Mouse (Mus musculus) intestine, embryonic 14.5 days (tissue): Measurements from ENCODE around the gene Il17a. TPM values are rescaled to one million over a fixed set of nuclear protein-coding genes. Genes with fewer than 3 reads are reported as not detected.

Experiments
- ATAC-seq: fragments of 200-750 bp; cut with Nextera tagmentation; replicated peaks from 2 replicates; pipeline ENCODE4 v1.8.0; 2017; ENCODE audit warnings: low read depth, moderate number of reproducible peaks, moderate TSS enrichment, moderate library complexity; ENCODE audit not compliant: low FRiP score, low TSS enrichment
- DNase-seq: peaks from one replicate; pipeline ENCODE4 v3.0.0-alpha.2; 2018; ENCODE audit warnings: low spot score
- H3K27ac ChIP-seq: fragments of 300-500 bp; sonication (generic); 2 replicates; pipeline ENCODE4 v1.5.1; 2014; ENCODE audit warnings: low read depth, mild to moderate bottlenecking, control low read depth
- H3K27me3 ChIP-seq: fragments of 300-500 bp; sonication (generic); replicated peaks from 2 replicates; pipeline ENCODE4 v1.6.1; 2014; ENCODE audit warnings: low read length, control low read depth; ENCODE audit not compliant: control insufficient read depth, insufficient read depth
- H3K36me3 ChIP-seq: fragments of 300-500 bp; sonication (generic); 2 replicates; pipeline ENCODE4 v1.6.1; 2014; ENCODE audit warnings: low read length, control low read depth; ENCODE audit not compliant: control insufficient read depth, insufficient read depth
- H3K4me1 ChIP-seq: fragments of 300-500 bp; sonication (generic); replicated peaks from 2 replicates; pipeline ENCODE4 v1.6.1; 2014; ENCODE audit warnings: low read length, control low read depth, mixed read lengths; ENCODE audit not compliant: control insufficient read depth, insufficient read depth
- H3K4me2 ChIP-seq: fragments of 300-500 bp; sonication (generic); 2 replicates; pipeline ENCODE4 v1.6.1; 2014; ENCODE audit warnings: low read length
- H3K4me3 ChIP-seq: fragments of 300-500 bp; sonication (generic); 2 replicates; pipeline ENCODE4 v1.5.1; 2014; ENCODE audit warnings: low read depth, low read length, control low read depth, mixed read lengths
- H3K9ac ChIP-seq: fragments of 300-500 bp; sonication (generic); 2 replicates; pipeline ENCODE4 v1.6.1; 2014; ENCODE audit warnings: mild to moderate bottlenecking, low read length
- H3K9me3 ChIP-seq: fragments of 300-500 bp; sonication (generic); 2 replicates; pipeline ENCODE4 v1.6.1; 2016; ENCODE audit warnings: low read length, control low read depth; ENCODE audit not compliant: control insufficient read depth
- WGBS: fragments of 180-500 bp; shearing (Covaris S2); extraction: QIAGEN DNeasy Blood & Tissue Kit; methylation state at CpG from one replicate; pipeline ENCODE4 v1.1.7; 2014; 5-methylcytosine and 5-hydroxymethylcytosine counted together
- polyA plus RNA-seq: library from polyadenylated mRNA; unstranded; fragments of >200 nt; fragmentation: Nextera tagmentation; extraction: Ambion mirVana; gene quantifications from 2 replicates; pipeline ENCODE4 v1.2.1, GENCODE M21; 2014

The Il17a gene
- polyA plus RNA-seq, 1 experiment from 2014 or later: not detected

- H3K4me2 ChIP-seq: no peak overlapping the region
- DNase-seq (no peak), ATAC-seq (no peak)
- H3K9me3 ChIP-seq: no peaks in the 10 kb centered on the region
- no peak overlapping the region for H3K27ac ChIP-seq
- no peak overlapping the region for H3K9ac ChIP-seq
- 61% methylated on average over 3 of the region's 3 CpGs for WGBS
- no peaks in the 10 kb centered on the region for H3K27me3 ChIP-seq
- no peak overlapping the region for H3K4me3 ChIP-seq
- H3K36me3 ChIP-seq: no peaks in the 10 kb centered on the region
- H3K4me1 ChIP-seq: no peaks in the 10 kb centered on the region
These were observed 30.7 kb upstream of the Il17a start for GRCm38 (mm10) chr1:20700011-20700410.

- H3K4me3 ChIP-seq: no peak overlapping the region
- no peaks in the 10 kb centered on the region for H3K27me3 ChIP-seq
- no peak overlapping the region for H3K27ac ChIP-seq
- H3K4me1 ChIP-seq: no peaks in the 10 kb centered on the region
- no peak overlapping the region for H3K9ac ChIP-seq
- DNase-seq (no peak), ATAC-seq (no peak)
- no peak overlapping the region for H3K4me2 ChIP-seq
- 83% methylated on average over 4 of the region's 4 CpGs for WGBS
- no peaks in the 10 kb centered on the region for H3K36me3 ChIP-seq
- no peaks in the 10 kb centered on the region for H3K9me3 ChIP-seq
These were observed 5.9 kb downstream of the Il17a start for GRCm38 (mm10) chr1:20736572-20736971.

GRCm38 (mm10) chr1:20738483-20738882 lies 7.8 kb downstream of the Il17a start:
- WGBS: 86% methylated on average over 2 of the region's 2 CpGs
- no peak overlapping the region for H3K27ac ChIP-seq
- no peak for DNase-seq

GRCm38 (mm10) chr1:20740496-20740998 lies 9.8 kb downstream of the Il17a start:
- Histone ChIP-seq H3K27me3 (no peaks in the 10 kb centered on the region), H3K9ac (no peak overlapping the region), H3K36me3 (no peaks in the 10 kb centered on the region), H3K4me2 (no peak overlapping the region), H3K4me3 (no peak overlapping the region), H3K9me3 (no peaks in the 10 kb centered on the region), H3K4me1 (no peaks in the 10 kb centered on the region), H3K27ac (no peak overlapping the region)
- ATAC-seq (no peak), DNase-seq (no peak)
- WGBS: 61% methylated on average over 3 of the region's 3 CpGs

More at GRCm38 (mm10) chr1:20738483-20738882, 7.8 kb downstream of the Il17a start:
- H3K4me2 ChIP-seq: no peak overlapping the region
- H3K4me1 ChIP-seq: no peaks in the 10 kb centered on the region
- no peaks in the 10 kb centered on the region for H3K27me3 ChIP-seq
- H3K36me3 ChIP-seq: no peaks in the 10 kb centered on the region
- no peaks in the 10 kb centered on the region for H3K9me3 ChIP-seq
- no peak overlapping the region for H3K9ac ChIP-seq
- H3K4me3 ChIP-seq: no peak overlapping the region
- ATAC-seq: no peak

GRCm38 (mm10) chr1:20754439-20754838 lies 23.7 kb downstream of the Il17a start:
- Histone ChIP-seq H3K4me3 (no peak overlapping the region), H3K27ac (no peak overlapping the region), H3K4me2 (no peak overlapping the region), H3K4me1 (no peaks in the 10 kb centered on the region), H3K9me3 (0 out of 2 replicates have a peak, but pooled peaks cover 1% of the 10 kb centered on the region), H3K9ac (no peak overlapping the region), H3K27me3 (no peaks in the 10 kb centered on the region), H3K36me3 (no peaks in the 10 kb centered on the region)
- 72% methylated on average over 10 of the region's 10 CpGs for WGBS
- ATAC-seq (no peak), DNase-seq (no peak)

- H3K27me3 ChIP-seq: no peaks in the 10 kb centered on the region
- no peak overlapping the region for H3K4me3 ChIP-seq
- H3K4me2 ChIP-seq: no peak overlapping the region
- ATAC-seq (no peak), DNase-seq (no peak)
- no peaks in the 10 kb centered on the region for H3K4me1 ChIP-seq
- no peaks in the 10 kb centered on the region for H3K9me3 ChIP-seq
- no peak overlapping the region for H3K9ac ChIP-seq
- no peak overlapping the region for H3K27ac ChIP-seq
- whole genome bisulfite sequencing: 88% methylated on average over 3 of the region's 3 CpGs
- no peaks in the 10 kb centered on the region for H3K36me3 ChIP-seq
These were observed 26.9 kb downstream of the Il17a start for GRCm38 (mm10) chr1:20757586-20757985.

GRCm38 (mm10) chr1:20759799-20760198 lies 29.1 kb downstream of the Il17a start:
- Histone ChIP-seq H3K27me3 (no peaks in the 10 kb centered on the region), H3K9ac (no peak overlapping the region), H3K9me3 (no peaks in the 10 kb centered on the region), H3K36me3 (no peaks in the 10 kb centered on the region), H3K4me3 (no peak overlapping the region), H3K27ac (no peak overlapping the region), H3K4me1 (no peaks in the 10 kb centered on the region), H3K4me2 (no peak overlapping the region)
- WGBS: 78% methylated on average over 10 of the region's 10 CpGs
- DNase-seq (no peak), ATAC-seq (no peak)

DNA sequence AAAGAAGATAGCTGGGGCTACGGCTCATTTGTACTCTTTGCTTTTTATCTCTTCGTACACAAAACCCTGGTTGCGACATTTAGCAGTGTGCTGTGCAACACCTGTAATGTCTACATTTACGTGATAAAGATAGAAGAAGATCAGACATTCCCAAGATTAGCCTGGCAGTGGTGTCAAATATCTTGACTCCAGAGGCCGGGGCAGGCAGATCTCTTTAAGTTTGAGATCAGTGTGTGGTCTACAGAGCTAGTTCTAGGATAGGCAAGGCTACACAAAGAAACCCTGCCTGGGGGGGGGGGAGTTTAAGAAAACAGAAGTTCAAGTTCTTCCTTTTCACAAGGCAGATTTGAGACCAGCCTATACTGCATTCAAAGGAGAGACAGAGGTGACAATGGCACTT lies 29.6 kb downstream of the Il17a start:
- H3K36me3 ChIP-seq: no peaks in the 10 kb centered on the region
- no peak for ATAC-seq
- no peak overlapping the region for H3K4me3 ChIP-seq
- WGBS: 83% methylated on average over 5 of the region's 5 CpGs
- no peaks in the 10 kb centered on the region for H3K4me1 ChIP-seq
- DNase-seq: no peak
- H3K9me3 ChIP-seq: no peaks in the 10 kb centered on the region
- H3K4me2 ChIP-seq: no peak overlapping the region
- H3K27ac ChIP-seq: no peak overlapping the region
- no peaks in the 10 kb centered on the region for H3K27me3 ChIP-seq
- no peak overlapping the region for H3K9ac ChIP-seq

DNA sequence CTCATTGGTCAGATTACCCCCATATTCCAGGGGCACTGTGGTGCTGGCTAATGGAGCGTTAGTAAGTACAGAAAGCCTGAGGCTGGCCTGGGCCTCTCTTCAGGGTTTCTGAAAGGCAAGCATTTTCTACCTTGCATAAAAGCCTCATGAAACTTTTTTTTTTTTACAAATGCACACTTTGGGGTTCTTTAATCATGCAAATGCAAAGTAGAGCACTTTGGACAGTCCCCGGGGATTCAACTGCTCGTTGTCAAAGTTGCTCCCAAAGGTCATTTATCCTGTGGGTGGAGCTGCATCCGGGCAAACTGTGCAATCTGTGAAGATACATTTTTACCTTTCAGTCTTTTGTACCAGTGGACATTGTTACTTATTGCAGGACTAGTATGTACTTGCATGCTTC lies 30.7 kb downstream of the Il17a start:
- Histone ChIP-seq H3K9me3 (no peaks in the 10 kb centered on the region), H3K36me3 (no peaks in the 10 kb centered on the region), H3K27me3 (no peaks in the 10 kb centered on the region), H3K9ac (no peak overlapping the region), H3K4me3 (no peak overlapping the region), H3K27ac (no peak overlapping the region), H3K4me1 (no peaks in the 10 kb centered on the region), H3K4me2 (no peak overlapping the region)
- no peak for ATAC-seq
- WGBS: 83% methylated on average over 4 of the region's 4 CpGs
- no peak for DNase-seq
